In the genomic region with DNA sequence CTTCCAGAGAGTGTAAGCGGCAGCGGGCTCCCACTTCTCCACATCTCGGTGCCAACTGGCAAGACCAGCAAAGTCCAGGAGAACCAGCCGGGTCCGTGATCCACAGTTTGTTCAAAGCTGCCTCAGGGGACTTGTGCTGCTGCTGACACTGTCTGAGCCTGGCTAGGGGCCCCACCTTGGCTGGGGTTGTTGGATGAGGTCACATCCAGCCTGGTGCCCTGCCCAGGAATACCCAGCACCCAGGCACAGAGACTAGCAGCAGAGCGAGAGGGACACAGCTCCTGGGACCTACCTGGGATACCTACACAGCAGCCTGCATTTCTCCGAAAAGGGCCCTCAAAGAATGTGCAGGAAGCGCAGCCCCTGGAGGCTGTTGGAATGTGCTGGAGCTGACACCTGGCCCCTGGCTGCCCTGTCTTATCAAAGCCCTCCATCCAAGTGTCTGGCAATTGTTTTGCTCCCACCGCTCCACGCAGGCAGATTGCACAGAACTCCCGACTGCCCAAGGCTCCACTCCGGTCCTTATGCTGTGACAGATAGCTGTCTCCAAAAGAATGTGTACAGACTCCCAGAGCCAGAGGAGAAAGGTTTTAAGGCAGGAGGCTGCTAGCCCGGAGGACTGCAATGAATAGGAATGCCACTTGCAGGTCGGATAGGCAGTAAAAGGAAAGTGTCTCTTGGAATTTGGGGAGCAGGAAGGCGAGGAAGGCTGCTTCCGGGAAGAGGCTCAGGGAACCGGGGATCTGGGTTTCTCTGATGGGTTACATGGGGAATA, we compare ENCODE assay signal across 8 mouse cellular contexts. TPM values are rescaled to one million over a fixed set of nuclear protein-coding genes. Genes with fewer than 3 reads are reported as not detected.
DNase-seq lines count a peak whose midpoint lies in the region; ATAC-seq lines count a peak whose summit lies in the region.

No protein-coding gene starts in this region.

- H3K27ac ChIP-seq in embryonic facial prominence, embryonic 11.5 days (replicated peaks; ENCODE audit: low read depth, low read length): no peak overlapping the region
- no peak overlapping the region for H3K27ac ChIP-seq in hindbrain, embryonic 11.5 days (ENCODE audit: low read depth, low read length)
- peak overlapping the region; percentile 97 for H3K27ac ChIP-seq in liver, embryonic 15.5 days (replicated peaks)
- H3K27ac ChIP-seq in neural tube, embryonic 14.5 days (ENCODE audit: low read depth, low read length): no peak overlapping the region

- peaks cover 4% of the 10 kb centered on the region for H3K4me1 ChIP-seq in embryonic facial prominence, embryonic 11.5 days (ENCODE audit: control insufficient read depth, insufficient read depth, low read length)
- H3K4me1 ChIP-seq in hindbrain, embryonic 11.5 days (replicated peaks; ENCODE audit: control insufficient read depth, insufficient read depth, low read length): peaks cover 10% of the 10 kb centered on the region
- peaks cover 65% of the 10 kb centered on the region for H3K4me1 ChIP-seq in liver, embryonic 15.5 days (replicated peaks)
- peaks cover 10% of the 10 kb centered on the region for H3K4me1 ChIP-seq in neural tube, embryonic 14.5 days (ENCODE audit: control insufficient read depth, insufficient read depth, low read length)

- 16% methylated on average over 17 of the region's 17 CpGs for WGBS in embryonic facial prominence, embryonic 11.5 days
- 20% methylated on average over 17 of the region's 17 CpGs for WGBS in hindbrain, embryonic 11.5 days
- WGBS in liver, embryonic 15.5 days (ENCODE audit: insufficient replicate concordance): 19% methylated on average over 17 of the region's 17 CpGs
- 14% methylated on average over 17 of the region's 17 CpGs for WGBS in neural tube, embryonic 14.5 days

- H3K9me3 ChIP-seq in embryonic facial prominence, embryonic 11.5 days (replicated peaks; ENCODE audit: control insufficient read depth, low read length): no peaks in the 10 kb centered on the region
- H3K9me3 ChIP-seq in hindbrain, embryonic 11.5 days (ENCODE audit: control insufficient read depth, low read length): no peaks in the 10 kb centered on the region
- H3K9me3 ChIP-seq in liver, embryonic 15.5 days (replicated peaks): no peaks in the 10 kb centered on the region
- no peaks in the 10 kb centered on the region for H3K9me3 ChIP-seq in neural tube, embryonic 14.5 days (ENCODE audit: control insufficient read depth, low read length)

- peak overlapping the region; percentile 63 for H3K9ac ChIP-seq in embryonic facial prominence, embryonic 11.5 days (replicated peaks; ENCODE audit: low read length)
- peak overlapping the region; percentile 65 for H3K9ac ChIP-seq in hindbrain, embryonic 11.5 days (ENCODE audit: low read depth, low read length)
- peak overlapping the region; percentile 89 for H3K9ac ChIP-seq in liver, embryonic 15.5 days
- H3K9ac ChIP-seq in neural tube, embryonic 14.5 days (replicated peaks; ENCODE audit: low read depth, low read length): peak overlapping the region; percentile 52; the same call in 1 of the 2 replicates

- peak overlapping the region; percentile 92 for H3K4me2 ChIP-seq in embryonic facial prominence, embryonic 11.5 days (ENCODE audit: low read depth, low read length)
- H3K4me2 ChIP-seq in hindbrain, embryonic 11.5 days (replicated peaks; ENCODE audit: low read depth, low read length): peak overlapping the region; percentile 95
- H3K4me2 ChIP-seq in liver, embryonic 15.5 days: peak overlapping the region; percentile 87
- peak overlapping the region; percentile 77 for H3K4me2 ChIP-seq in neural tube, embryonic 14.5 days (ENCODE audit: low read depth, low read length)

- peak; percentile 41 for DNase-seq in kidney, adult 18-20 months
- no peak for DNase-seq in kidney, postnatal 14 days
- no peak for DNase-seq in embryonic facial prominence, embryonic 11.5 days (ENCODE audit: low spot score)
- peak; percentile 28 for DNase-seq in hindbrain, embryonic 11.5 days (ENCODE audit: low spot score)
- no peak for DNase-seq in ovary, postnatal 14 days (ENCODE audit: low spot score)
- no peak for DNase-seq in gastrocnemius, postnatal 10 days

- no peaks in the 10 kb centered on the region for H3K36me3 ChIP-seq in embryonic facial prominence, embryonic 11.5 days (replicated peaks; ENCODE audit: control insufficient read depth, insufficient read depth, low read depth, low read length)
- no peaks in the 10 kb centered on the region for H3K36me3 ChIP-seq in hindbrain, embryonic 11.5 days (ENCODE audit: control insufficient read depth, insufficient read depth, low read length)
- peaks cover 12% of the 10 kb centered on the region; the same call in 1 of the 2 replicates for H3K36me3 ChIP-seq in liver, embryonic 15.5 days (replicated peaks)
- H3K36me3 ChIP-seq in neural tube, embryonic 14.5 days (ENCODE audit: control insufficient read depth, insufficient read depth, low read length): no peaks in the 10 kb centered on the region

- no peak for ATAC-seq in embryonic facial prominence, embryonic 11.5 days (replicated peaks; ENCODE audit: insufficient number of reproducible peaks, low FRiP score, low TSS enrichment, low read depth)
- ATAC-seq in hindbrain, embryonic 11.5 days (ENCODE audit: low FRiP score): no peak
- peak; percentile 24 for ATAC-seq in liver, embryonic 15.5 days (ENCODE audit: insufficient read depth)
- ATAC-seq in neural tube, embryonic 14.5 days (ENCODE audit: low read depth): no peak

- H3K27me3 ChIP-seq in embryonic facial prominence, embryonic 11.5 days (ENCODE audit: control insufficient read depth, insufficient read depth, low read length): peaks cover 7% of the 10 kb centered on the region
- H3K27me3 ChIP-seq in hindbrain, embryonic 11.5 days (ENCODE audit: control insufficient read depth, insufficient read depth, low read length): peaks cover 17% of the 10 kb centered on the region
- peaks cover 58% of the 10 kb centered on the region for H3K27me3 ChIP-seq in liver, embryonic 15.5 days
- H3K27me3 ChIP-seq in neural tube, embryonic 14.5 days (ENCODE audit: control insufficient read depth, insufficient read depth, low read length): peaks cover 10% of the 10 kb centered on the region

- H3K4me3 ChIP-seq in embryonic facial prominence, embryonic 11.5 days (ENCODE audit: low read depth, low read length): peak overlapping the region; percentile 70
- H3K4me3 ChIP-seq in hindbrain, embryonic 11.5 days (ENCODE audit: low read depth, low read length): peak overlapping the region; percentile 55
- H3K4me3 ChIP-seq in liver, embryonic 15.5 days (replicated peaks): peak overlapping the region; percentile 80
- peak overlapping the region; percentile 51 for H3K4me3 ChIP-seq in neural tube, embryonic 14.5 days (ENCODE audit: low read depth, low read length)

RNA-seq across cellular contexts. Expression of a gene that starts 0.8 kb away (rescaled TPM):
- 11.6 and 11.9 TPM in 2 replicates for polyA plus RNA-seq in embryonic facial prominence, embryonic 11.5 days (2014; fragmentation: Nextera tagmentation; extraction: Ambion mirVana)
- polyA plus RNA-seq in hindbrain, embryonic 11.5 days (2014; fragmentation: Nextera tagmentation; extraction: Ambion mirVana): 13.5 and 14.7 TPM in 2 replicates
- 11.0 and 12.9 TPM in 2 replicates for polyA plus RNA-seq in liver, embryonic 15.5 days (2015; fragmentation: Nextera tagmentation; extraction: Ambion mirVana)
- 66.6 and 103 TPM in 2 replicates for polyA plus RNA-seq in neural tube, embryonic 14.5 days (2014; fragmentation: Nextera tagmentation; extraction: Ambion mirVana)
- total RNA-seq in gastrocnemius, postnatal 10 days (2021): 10 to 100 TPM; 11.4 TPM

RNA-seq across cellular contexts. Expression of a gene that starts 18.0 kb away (rescaled TPM):
- 169 and 173 TPM in 2 replicates for polyA plus RNA-seq in embryonic facial prominence, embryonic 11.5 days (2014; fragmentation: Nextera tagmentation; extraction: Ambion mirVana)
- 159 and 165 TPM in 2 replicates for polyA plus RNA-seq in hindbrain, embryonic 11.5 days (2014; fragmentation: Nextera tagmentation; extraction: Ambion mirVana)
- polyA plus RNA-seq in liver, embryonic 15.5 days (2015; fragmentation: Nextera tagmentation; extraction: Ambion mirVana): 70.5 and 74.1 TPM in 2 replicates
- polyA plus RNA-seq in neural tube, embryonic 14.5 days (2014; fragmentation: Nextera tagmentation; extraction: Ambion mirVana): 118 TPM in 2 replicates
- total RNA-seq in gastrocnemius, postnatal 10 days (2021): 10 to 100 TPM; 37.6 to 43.6 TPM

RNA-seq across cellular contexts. Expression of a gene that starts 37.1 kb away (rescaled TPM):
- polyA plus RNA-seq in embryonic facial prominence, embryonic 11.5 days (2014; fragmentation: Nextera tagmentation; extraction: Ambion mirVana): 123 and 139 TPM in 2 replicates
- 124 and 145 TPM in 2 replicates for polyA plus RNA-seq in hindbrain, embryonic 11.5 days (2014; fragmentation: Nextera tagmentation; extraction: Ambion mirVana)
- polyA plus RNA-seq in liver, embryonic 15.5 days (2015; fragmentation: Nextera tagmentation; extraction: Ambion mirVana): 46.6 and 48.2 TPM in 2 replicates
- 149 and 174 TPM in 2 replicates for polyA plus RNA-seq in neural tube, embryonic 14.5 days (2014; fragmentation: Nextera tagmentation; extraction: Ambion mirVana)
- 10 to 100 TPM; 32.5 to 33.1 TPM for total RNA-seq in gastrocnemius, postnatal 10 days (2021)

RNA-seq across cellular contexts. Expression of a gene that starts 37.2 kb away (rescaled TPM):
- polyA plus RNA-seq in embryonic facial prominence, embryonic 11.5 days (2014; fragmentation: Nextera tagmentation; extraction: Ambion mirVana): 51.9 and 52.8 TPM in 2 replicates
- polyA plus RNA-seq in hindbrain, embryonic 11.5 days (2014; fragmentation: Nextera tagmentation; extraction: Ambion mirVana): 52.3 and 55.0 TPM in 2 replicates
- 50.8 and 55.0 TPM in 2 replicates for polyA plus RNA-seq in liver, embryonic 15.5 days (2015; fragmentation: Nextera tagmentation; extraction: Ambion mirVana)
- polyA plus RNA-seq in neural tube, embryonic 14.5 days (2014; fragmentation: Nextera tagmentation; extraction: Ambion mirVana): 62.3 and 67.1 TPM in 2 replicates
- 100 to 1,000 TPM; 255 to 307 TPM for total RNA-seq in gastrocnemius, postnatal 10 days (2021)

RNA-seq across cellular contexts. Expression of a gene that starts 42.6 kb away (rescaled TPM):
- 28.1 and 30.3 TPM in 2 replicates for polyA plus RNA-seq in embryonic facial prominence, embryonic 11.5 days (2014; fragmentation: Nextera tagmentation; extraction: Ambion mirVana)
- 18.5 and 19.2 TPM in 2 replicates for polyA plus RNA-seq in hindbrain, embryonic 11.5 days (2014; fragmentation: Nextera tagmentation; extraction: Ambion mirVana)
- polyA plus RNA-seq in liver, embryonic 15.5 days (2015; fragmentation: Nextera tagmentation; extraction: Ambion mirVana): 2.3 TPM in 2 replicates
- 2.9 and 7.9 TPM in 2 replicates for polyA plus RNA-seq in neural tube, embryonic 14.5 days (2014; fragmentation: Nextera tagmentation; extraction: Ambion mirVana)
- 10 to 100 TPM; 10.3 to 15.1 TPM for total RNA-seq in gastrocnemius, postnatal 10 days (2021)

Comparison
In these comparisons a context has a peak if more than half of its experiments do, and no peak if none do; other contexts are left out.
1. DNase-seq: peak in kidney, adult 18-20 months (single experiment) and hindbrain, embryonic 11.5 days (single experiment); none in kidney, postnatal 14 days (single experiment), embryonic facial prominence, embryonic 11.5 days (single experiment), ovary, postnatal 14 days (single experiment) and gastrocnemius, postnatal 10 days (single experiment).
2. Peak in every context shown above with its lines, with median percentiles within 50 percentile points of each other: H3K4me2 ChIP-seq, H3K4me3 ChIP-seq and H3K9ac ChIP-seq.